Mouse (Mus musculus): ENCODE measurements at regions not wholly inside any gene's neighbourhood (a gene's known extent, or its start where the extent isn't known, plus 50 kb on each side); places are given as distances from the start of the nearest gene placed in this dataset.
A peak's percentile ranks its signal among the peaks of the same experiment; 100 is the strongest.

- ATAC-seq (ENCODE audit: low FRiP score, low TSS enrichment): peak; percentile 69; the same call in 1 of the 2 replicates
- no peak overlapping the region for H3K4me3 ChIP-seq (replicated peaks; ENCODE audit: low read depth, low read length)
- no peaks in the 10 kb centered on the region for H3K36me3 ChIP-seq (ENCODE audit: control insufficient read depth, insufficient read depth, low read length)
- H3K9me3 ChIP-seq (ENCODE audit: control insufficient read depth, low read length): no peaks in the 10 kb centered on the region
- no peaks in the 10 kb centered on the region for H3K27me3 ChIP-seq (ENCODE audit: control insufficient read depth, insufficient read depth, low read length)
- no peak overlapping the region for H3K4me2 ChIP-seq (ENCODE audit: low read length)
- no peak overlapping the region for H3K9ac ChIP-seq (replicated peaks; ENCODE audit: low read length)
- DNase-seq: peak; percentile 86
- no peak overlapping the region for H3K27ac ChIP-seq (replicated peaks; ENCODE audit: low read depth, low read length)
- 35% methylated on average over 2 of the region's 2 CpGs for WGBS
- H3K4me1 ChIP-seq (ENCODE audit: control insufficient read depth, insufficient read depth, low read length): no peaks in the 10 kb centered on the region
Observed at GRCm38 (mm10) chr15:15329796-15330195, 1398.8 kb upstream of the Cdh9 start.

GRCm38 (mm10) chr15:15331947-15332346, 1396.6 kb upstream of the Cdh9 start:
- Histone ChIP-seq H3K27me3 (ENCODE audit: control insufficient read depth, insufficient read depth, low read length) (no peaks in the 10 kb centered on the region), H3K36me3 (ENCODE audit: control insufficient read depth, insufficient read depth, low read length) (no peaks in the 10 kb centered on the region), H3K4me3 (replicated peaks; ENCODE audit: low read depth, low read length) (no peak overlapping the region), H3K27ac (replicated peaks; ENCODE audit: low read depth, low read length) (no peak overlapping the region), H3K9me3 (ENCODE audit: control insufficient read depth, low read length) (no peaks in the 10 kb centered on the region), H3K4me2 (ENCODE audit: low read length) (no peak overlapping the region), H3K4me1 (ENCODE audit: control insufficient read depth, insufficient read depth, low read length) (no peaks in the 10 kb centered on the region), H3K9ac (replicated peaks; ENCODE audit: low read length) (no peak overlapping the region)
- DNase-seq (no peak), ATAC-seq (ENCODE audit: low FRiP score, low TSS enrichment) (no peak)

GRCm38 (mm10) chr15:15361841-15362240, 1366.7 kb upstream of the Cdh9 start:
- ATAC-seq (ENCODE audit: low FRiP score, low TSS enrichment) (no peak), DNase-seq (peak; percentile 8)
- no peaks in the 10 kb centered on the region for H3K9me3 ChIP-seq (ENCODE audit: control insufficient read depth, low read length)
- H3K27ac ChIP-seq (replicated peaks; ENCODE audit: low read depth, low read length): no peak overlapping the region
- 86% methylated on average over 1 of the region's 1 CpGs for WGBS
- no peak overlapping the region for H3K4me2 ChIP-seq (ENCODE audit: low read length)
- no peaks in the 10 kb centered on the region for H3K27me3 ChIP-seq (ENCODE audit: control insufficient read depth, insufficient read depth, low read length)
- no peaks in the 10 kb centered on the region for H3K4me1 ChIP-seq (ENCODE audit: control insufficient read depth, insufficient read depth, low read length)
- H3K4me3 ChIP-seq (replicated peaks; ENCODE audit: low read depth, low read length): no peak overlapping the region
- H3K36me3 ChIP-seq (ENCODE audit: control insufficient read depth, insufficient read depth, low read length): no peaks in the 10 kb centered on the region
- H3K9ac ChIP-seq (replicated peaks; ENCODE audit: low read length): no peak overlapping the region

GRCm38 (mm10) chr15:15392300-15393022, 1336.1 kb upstream of the Cdh9 start:
- H3K9me3 ChIP-seq (ENCODE audit: control insufficient read depth, low read length): no peaks in the 10 kb centered on the region
- no peaks in the 10 kb centered on the region for H3K36me3 ChIP-seq (ENCODE audit: control insufficient read depth, insufficient read depth, low read length)
- DNase-seq: no peak
- H3K27ac ChIP-seq (replicated peaks; ENCODE audit: low read depth, low read length): no peak overlapping the region
- no peak overlapping the region for H3K4me3 ChIP-seq (replicated peaks; ENCODE audit: low read depth, low read length)
- no peaks in the 10 kb centered on the region for H3K27me3 ChIP-seq (ENCODE audit: control insufficient read depth, insufficient read depth, low read length)
- H3K4me1 ChIP-seq (ENCODE audit: control insufficient read depth, insufficient read depth, low read length): no peaks in the 10 kb centered on the region
- no peak for ATAC-seq (ENCODE audit: low FRiP score, low TSS enrichment)
- no peak overlapping the region for H3K9ac ChIP-seq (replicated peaks; ENCODE audit: low read length)
- no peak overlapping the region for H3K4me2 ChIP-seq (ENCODE audit: low read length)
- WGBS: 91% methylated on average over 7 of the region's 7 CpGs
